19 mouse cellular contexts compared by ENCODE assay signal in genomic region chr17:14353219-14354079, GRCm38 (mm10).
DNase-seq lines count a peak whose midpoint lies in the region; ATAC-seq and TF ChIP-seq lines count a peak whose summit lies in the region.
"Had no signal": no experiment of that assay in that cellular context is flagged by ENCODE, and none has a peak within 500 bp of the region (broad histone marks: within the 10 kb centered on the region; RNA-seq: fewer than 3 reads in every experiment).

No protein-coding gene starts in this region.

- H3K9me3 ChIP-seq in intestine, postnatal 0 days (ENCODE audit: control insufficient read depth): no peaks in the 10 kb centered on the region
- H3K9me3 ChIP-seq: heart, embryonic 15.5 days; limb, embryonic 15.5 days had no signal

- no peaks in the 10 kb centered on the region for H3K4me1 ChIP-seq in kidney, adult 2 months (ENCODE audit: control insufficient read depth, insufficient read depth, low read length)
- no peaks in the 10 kb centered on the region; the same call in 1 of the 2 replicates for H3K4me1 ChIP-seq in intestine, postnatal 0 days (replicated peaks; ENCODE audit: control insufficient read depth, insufficient read depth, low read length)
- H3K4me1 ChIP-seq: limb, embryonic 15.5 days; megakaryocyte, embryonic 14.5 days; neural tube, embryonic 12.5 days had no signal

- H3K27ac ChIP-seq in kidney, adult 2 months (ENCODE audit: insufficient read depth, low read depth, low read length): no peak overlapping the region
- H3K27ac ChIP-seq in intestine, postnatal 0 days (ENCODE audit: low read depth, low read length): no peak overlapping the region
- H3K27ac ChIP-seq: embryonic facial prominence, embryonic 13.5 days; heart, embryonic 15.5 days; limb, embryonic 15.5 days; neural tube, embryonic 12.5 days had no signal

- WGBS in kidney, adult 2 months: 74% methylated on average over 10 of the region's 10 CpGs
- 62% methylated on average over 10 of the region's 10 CpGs for WGBS in intestine, postnatal 0 days

- no peak for TF ChIP-seq POLR2A in kidney, adult 2 months (IDR thresholded peaks at IDR 0.05; ENCODE audit: low read depth, low read length)

- H3K36me3 ChIP-seq in kidney, adult 2 months (ENCODE audit: control insufficient read depth, insufficient read depth, low read length): no peaks in the 10 kb centered on the region
- H3K36me3 ChIP-seq in intestine, postnatal 0 days (ENCODE audit: control insufficient read depth, insufficient read depth): no peaks in the 10 kb centered on the region
- H3K36me3 ChIP-seq: heart, embryonic 15.5 days; neural tube, embryonic 12.5 days had no signal

- TF ChIP-seq CTCF in kidney, adult 2 months (conservative IDR thresholded peaks at IDR 0.05; ENCODE audit: insufficient read depth, insufficient read length, low read depth, low read length): no peak
- TF ChIP-seq CTCF in intestine, postnatal 0 days (IDR thresholded peaks at IDR 0.05; ENCODE audit: low read depth): no peak

- H3K27me3 ChIP-seq in kidney, adult 2 months (replicated peaks; ENCODE audit: control insufficient read depth, insufficient read depth, low read length): no peaks in the 10 kb centered on the region
- H3K27me3 ChIP-seq in intestine, postnatal 0 days (replicated peaks; ENCODE audit: control insufficient read depth, insufficient read depth, low read length): no peaks in the 10 kb centered on the region
- H3K27me3 ChIP-seq: embryonic facial prominence, embryonic 13.5 days; heart, embryonic 15.5 days; limb, embryonic 15.5 days; megakaryocyte, embryonic 14.5 days; neural tube, embryonic 12.5 days had no signal

- peak; percentile 32 for DNase-seq in kidney, adult 2 months
- no peak for DNase-seq in kidney, adult 18-20 months
- DNase-seq in NIH3T3 (ENCODE audit: low read depth) (peak; percentile 52), MN1 (ENCODE audit: low spot score) (no peak)
- peak; percentile 36 for DNase-seq in ovary, postnatal 36 days (ENCODE audit: low spot score)
- no peak for DNase-seq in cerebellum, postnatal 14 days
- DNase-seq: adrenal gland, postnatal 10 days; cerebellum, adult 11-12 months; cerebellum, postnatal 36 days; heart, adult 18-20 months; lung, postnatal 10 days; thymus, postnatal 14 days had no signal

- no peak overlapping the region for H3K9ac ChIP-seq in intestine, postnatal 0 days (ENCODE audit: low read depth, low read length)
- H3K9ac ChIP-seq: embryonic facial prominence, embryonic 13.5 days; heart, embryonic 15.5 days; limb, embryonic 15.5 days; neural tube, embryonic 12.5 days had no signal

- no peak overlapping the region for H3K4me3 ChIP-seq in kidney, adult 2 months (ENCODE audit: insufficient read depth, low read depth, low read length)
- no peak overlapping the region for H3K4me3 ChIP-seq in intestine, postnatal 0 days (ENCODE audit: low read depth, low read length)
- H3K4me3 ChIP-seq: embryonic facial prominence, embryonic 13.5 days; heart, embryonic 15.5 days; limb, embryonic 15.5 days; megakaryocyte, embryonic 14.5 days; neural tube, embryonic 12.5 days had no signal

- no peak overlapping the region for H3K4me2 ChIP-seq in intestine, postnatal 0 days (replicated peaks; ENCODE audit: low read depth)
- H3K4me2 ChIP-seq: embryonic facial prominence, embryonic 13.5 days; heart, embryonic 15.5 days; limb, embryonic 15.5 days; neural tube, embryonic 12.5 days had no signal

- ATAC-seq in intestine, postnatal 0 days: peak; percentile 25; the same call in 1 of the 2 replicates
- no peak for ATAC-seq in frontal cortex, adult (ENCODE audit: low TSS enrichment)

Comparison
In these comparisons a context has a peak if more than half of its experiments do, and no peak if none do; other contexts are left out.
1. DNase-seq: peak in kidney, adult 2 months (single experiment), NIH3T3 (single experiment) and ovary, postnatal 36 days (single experiment); none in kidney, adult 18-20 months (single experiment), MN1 (single experiment) and cerebellum, postnatal 14 days (0 of 2).